ENCODE assay signal across 14 mouse cellular contexts in genomic region chr7:99707671-99708070, GRCm38 (mm10). TPM values are rescaled to one million over a fixed set of nuclear protein-coding genes. Genes with fewer than 3 reads are reported as not detected.
DNase-seq lines count a peak whose midpoint lies in the region; ATAC-seq and TF ChIP-seq lines count a peak whose summit lies in the region.
"Had no signal": no experiment of that assay in that cellular context is flagged by ENCODE, and none has a peak within 500 bp of the region (broad histone marks: within the 10 kb centered on the region; RNA-seq: fewer than 3 reads in every experiment).

No protein-coding gene starts in this region.

- 0 out of 2 replicates have a peak overlapping the region, but pooled peaks have one; percentile 23 for H3K27ac ChIP-seq in hindbrain, embryonic 10.5 days
- H3K27ac ChIP-seq in hindbrain, embryonic 16.5 days (ENCODE audit: low read depth, low read length), result no peak overlapping the region
- peak overlapping the region; percentile 57; the same call in 1 of the 2 replicates for H3K27ac ChIP-seq in lung, embryonic 15.5 days
- H3K27ac ChIP-seq in embryonic facial prominence, embryonic 10.5 days (replicated peaks), result 0 out of 2 replicates have a peak overlapping the region, but pooled peaks have one; percentile 5
- H3K27ac ChIP-seq: limb, embryonic 15.5 days had no signal

- peaks cover 10% of the 10 kb centered on the region; the same call in 1 of the 2 replicates for H3K27me3 ChIP-seq in hindbrain, embryonic 10.5 days (ENCODE audit: insufficient read depth, poor library complexity, severe bottlenecking)
- no peaks in the 10 kb centered on the region for H3K27me3 ChIP-seq in hindbrain, embryonic 16.5 days (replicated peaks; ENCODE audit: control insufficient read depth, insufficient read depth, low read length)
- H3K27me3 ChIP-seq in lung, embryonic 15.5 days, result no peaks in the 10 kb centered on the region
- H3K27me3 ChIP-seq in embryonic facial prominence, embryonic 10.5 days (replicated peaks; ENCODE audit: low read depth, poor library complexity, severe bottlenecking), result peaks cover 11% of the 10 kb centered on the region
- H3K27me3 ChIP-seq: hindbrain, embryonic 13.5 days; neural tube, embryonic 15.5 days had no signal

- H3K36me3 ChIP-seq in hindbrain, embryonic 10.5 days, result no peaks in the 10 kb centered on the region
- H3K36me3 ChIP-seq in hindbrain, embryonic 16.5 days (ENCODE audit: control insufficient read depth, insufficient read depth, low read length), result no peaks in the 10 kb centered on the region
- H3K36me3 ChIP-seq in lung, embryonic 15.5 days, result no peaks in the 10 kb centered on the region
- no peaks in the 10 kb centered on the region for H3K36me3 ChIP-seq in embryonic facial prominence, embryonic 10.5 days (replicated peaks)
- H3K36me3 ChIP-seq: embryonic facial prominence, embryonic 13.5 days; hindbrain, embryonic 13.5 days; limb, embryonic 15.5 days; neural tube, embryonic 15.5 days had no signal

- H3K9me3 ChIP-seq in hindbrain, embryonic 10.5 days, result no peaks in the 10 kb centered on the region
- no peaks in the 10 kb centered on the region for H3K9me3 ChIP-seq in hindbrain, embryonic 16.5 days (ENCODE audit: control insufficient read depth, low read length)
- H3K9me3 ChIP-seq in lung, embryonic 15.5 days, result no peaks in the 10 kb centered on the region
- no peaks in the 10 kb centered on the region for H3K9me3 ChIP-seq in embryonic facial prominence, embryonic 10.5 days
- H3K9me3 ChIP-seq: embryonic facial prominence, embryonic 13.5 days; hindbrain, embryonic 13.5 days; limb, embryonic 15.5 days; neural tube, embryonic 15.5 days had no signal

- no peak overlapping the region for H3K4me2 ChIP-seq in hindbrain, embryonic 16.5 days (ENCODE audit: low read length)
- H3K4me2 ChIP-seq in lung, embryonic 15.5 days, result no peak overlapping the region
- H3K4me2 ChIP-seq: embryonic facial prominence, embryonic 13.5 days; hindbrain, embryonic 13.5 days; limb, embryonic 15.5 days; neural tube, embryonic 15.5 days had no signal

- peaks cover 49% of the 10 kb centered on the region for H3K4me1 ChIP-seq in hindbrain, embryonic 10.5 days (replicated peaks)
- no peaks in the 10 kb centered on the region for H3K4me1 ChIP-seq in hindbrain, embryonic 16.5 days (ENCODE audit: control insufficient read depth, insufficient read depth, low read depth, low read length)
- H3K4me1 ChIP-seq in lung, embryonic 15.5 days, result peaks cover 23% of the 10 kb centered on the region
- peaks cover 4% of the 10 kb centered on the region; the same call in 1 of the 2 replicates for H3K4me1 ChIP-seq in lung, adult 2 months (ENCODE audit: control insufficient read depth, insufficient read depth, low read length)
- peaks cover 39% of the 10 kb centered on the region for H3K4me1 ChIP-seq in embryonic facial prominence, embryonic 10.5 days

- TF ChIP-seq CTCF in lung, adult 2 months (IDR thresholded peaks at IDR 0.05; ENCODE audit: insufficient read depth, low read length), result no peak

- DNase-seq in cerebellum, adult 18-20 months, result peak; percentile 14 to 23
- DNase-seq in cerebellum, adult 9-11 months, result no peak
- no peak for DNase-seq in hindbrain, embryonic 10.5 days (ENCODE audit: low spot score)
- DNase-seq in lung, adult 2 months, result no peak
- no peak for DNase-seq in embryonic facial prominence, embryonic 10.5 days (ENCODE audit: low spot score)
- no peak for DNase-seq in frontal cortex, postnatal 10 days (ENCODE audit: low spot score in 2 of 2)

- WGBS in hindbrain, embryonic 10.5 days, result 93% methylated on average over 6 of the region's 6 CpGs
- WGBS in hindbrain, embryonic 16.5 days, result 87% methylated on average over 6 of the region's 6 CpGs
- WGBS in lung, embryonic 15.5 days, result 59% methylated on average over 6 of the region's 6 CpGs
- 59% methylated on average over 6 of the region's 6 CpGs for WGBS in lung, adult 2 months
- 88% methylated on average over 6 of the region's 6 CpGs for WGBS in embryonic facial prominence, embryonic 10.5 days

- no peak for ATAC-seq in hindbrain, embryonic 16.5 days
- ATAC-seq in lung, embryonic 15.5 days (ENCODE audit: borderline replicate concordance, extremely low read depth, low FRiP score, low TSS enrichment), result no peak
- ATAC-seq: activated CD4-positive, CD25-positive, alpha-beta regulatory T cell, adult 4 months had no signal

- TF ChIP-seq POLR2A in lung, adult 2 months (IDR thresholded peaks at IDR 0.05; ENCODE audit: borderline replicate concordance, extremely low read depth, low read depth, low read length), result no peak

- H3K9ac ChIP-seq in hindbrain, embryonic 16.5 days (ENCODE audit: low read depth, low read length), result no peak overlapping the region
- H3K9ac ChIP-seq in lung, embryonic 15.5 days, result no peak overlapping the region
- H3K9ac ChIP-seq: embryonic facial prominence, embryonic 13.5 days; hindbrain, embryonic 13.5 days; limb, embryonic 15.5 days; neural tube, embryonic 15.5 days had no signal

- H3K4me3 ChIP-seq in hindbrain, embryonic 10.5 days, result no peak overlapping the region
- no peak overlapping the region for H3K4me3 ChIP-seq in hindbrain, embryonic 16.5 days (ENCODE audit: low read length)
- no peak overlapping the region for H3K4me3 ChIP-seq in lung, embryonic 15.5 days
- H3K4me3 ChIP-seq in lung, adult 2 months (replicated peaks; ENCODE audit: extremely low read depth, low read depth, low read length), result no peak overlapping the region
- no peak overlapping the region for H3K4me3 ChIP-seq in embryonic facial prominence, embryonic 10.5 days
- H3K4me3 ChIP-seq: embryonic facial prominence, embryonic 13.5 days; hindbrain, embryonic 13.5 days; limb, embryonic 15.5 days; neural tube, embryonic 15.5 days had no signal

RNA-seq across cellular contexts. Expression of gene Slco2b1, which starts 3.5 kb away (rescaled TPM):
- 2.3 and 3.5 TPM in 2 replicates for polyA plus RNA-seq in hindbrain, embryonic 10.5 days (2016; fragmentation: Nextera tagmentation; extraction: Ambion mirVana)
- polyA plus RNA-seq in hindbrain, embryonic 16.5 days (2015; fragmentation: Nextera tagmentation; extraction: Ambion mirVana), result 6.7 and 7.5 TPM in 2 replicates
- polyA plus RNA-seq in lung, embryonic 15.5 days (2015; fragmentation: Nextera tagmentation; extraction: Ambion mirVana), result 4.0 TPM in 2 replicates
- 16.5 and 18.0 TPM in 2 replicates for polyA plus RNA-seq in lung, adult 2 months (2012; rRNA removed)
- polyA plus RNA-seq in embryonic facial prominence, embryonic 10.5 days (2016; fragmentation: Nextera tagmentation; extraction: Ambion mirVana), result 1.2 and 1.7 TPM in 2 replicates
- polyA plus RNA-seq: activated CD4-positive, CD25-positive, alpha-beta regulatory T cell, adult 4 months had no signal

RNA-seq across cellular contexts. Expression of gene Olfr520, which starts 22.4 kb away (rescaled TPM):
- polyA plus RNA-seq in hindbrain, embryonic 10.5 days (2016; fragmentation: Nextera tagmentation; extraction: Ambion mirVana), result not detected in 2 replicates
- not detected in 2 replicates for polyA plus RNA-seq in hindbrain, embryonic 16.5 days (2015; fragmentation: Nextera tagmentation; extraction: Ambion mirVana)
- not detected in 2 replicates for polyA plus RNA-seq in lung, embryonic 15.5 days (2015; fragmentation: Nextera tagmentation; extraction: Ambion mirVana)
- not detected in 2 replicates for polyA plus RNA-seq in lung, adult 2 months (2012; rRNA removed)
- polyA plus RNA-seq in embryonic facial prominence, embryonic 10.5 days (2016; fragmentation: Nextera tagmentation; extraction: Ambion mirVana), result not detected in 2 replicates
- polyA plus RNA-seq: activated CD4-positive, CD25-positive, alpha-beta regulatory T cell, adult 4 months; embryonic facial prominence, embryonic 13.5 days; forebrain, embryonic 11.5 days; hindbrain, embryonic 13.5 days; limb, embryonic 15.5 days; neural tube, embryonic 15.5 days had no signal

RNA-seq across cellular contexts. Expression of gene Olfr521, which starts 55.6 kb away (rescaled TPM):
- polyA plus RNA-seq in hindbrain, embryonic 10.5 days (2016; fragmentation: Nextera tagmentation; extraction: Ambion mirVana), result not detected in 2 replicates
- not detected in 2 replicates for polyA plus RNA-seq in hindbrain, embryonic 16.5 days (2015; fragmentation: Nextera tagmentation; extraction: Ambion mirVana)
- polyA plus RNA-seq in lung, embryonic 15.5 days (2015; fragmentation: Nextera tagmentation; extraction: Ambion mirVana), result not detected in 2 replicates
- polyA plus RNA-seq in lung, adult 2 months (2012; rRNA removed), result not detected in 2 replicates
- not detected in 2 replicates for polyA plus RNA-seq in embryonic facial prominence, embryonic 10.5 days (2016; fragmentation: Nextera tagmentation; extraction: Ambion mirVana)
- polyA plus RNA-seq: activated CD4-positive, CD25-positive, alpha-beta regulatory T cell, adult 4 months; embryonic facial prominence, embryonic 13.5 days; forebrain, embryonic 11.5 days; hindbrain, embryonic 13.5 days; limb, embryonic 15.5 days; neural tube, embryonic 15.5 days had no signal

Comparison
In these comparisons a context has a peak if more than half of its experiments do, and no peak if none do; other contexts are left out.
1. DNase-seq: peak in cerebellum, adult 18-20 months (2 of 2); none in cerebellum, adult 9-11 months (single experiment), hindbrain, embryonic 10.5 days (single experiment), lung, adult 2 months (single experiment), embryonic facial prominence, embryonic 10.5 days (single experiment) and frontal cortex, postnatal 10 days (0 of 2).